Mouse (Mus musculus) spleen, adult 2 months (tissue): Measurements from ENCODE around the gene Itga7.

Source experiments
- CTCF ChIP-seq: fragments of 200-500 bp; IDR thresholded peaks from 2 replicates; pipeline ENCODE4 v1.5.1; 2011; ENCODE audit warnings: mild to moderate bottlenecking, inconsistent platforms; ENCODE audit not compliant: insufficient read depth, insufficient read length, insufficient replicate concordance; ENCODE audit errors: extremely low read depth
- POLR2A ChIP-seq: fragments of 200-500 bp; IDR thresholded peaks from 2 replicates; pipeline ENCODE4 v1.6.1; 2011; ENCODE audit warnings: low read depth, low read length, inconsistent platforms

- TF ChIP-seq POLR2A (no peak), CTCF (no peak)
Measured at GRCm38 (mm10) chr10:128919966-128920365, 13.7 kb upstream of the Itga7 start.
